Mouse (Mus musculus) left cerebral cortex, adult 8-10 months (tissue): ENCODE data around the gene Gm4952. TPM values are rescaled to one million over a fixed set of nuclear protein-coding genes. Genes with fewer than 3 reads are reported as not detected.
"Not testable (repeated sequence)": the region's sequence is repeated elsewhere in the genome, so short reads cannot be mapped to it uniquely, and the experiment has no call there.

ENCODE experiments used
- DNase-seq, 2 experiments: peaks; one replicate each; pipeline ENCODE4 v3.0.0; 2022; ENCODE audit warnings: low spot score in 2 of 2
- total RNA-seq, 4 experiments: library from RNA; stranded (reverse); gene quantifications; 2 replicates each; pipeline ENCODE4 v1.2.4; 2022

Gm4952 gene
- total RNA-seq, 4 experiments from 2014 or later: 0.14 TPM; not detected in 3

GRCm38 (mm10) chr19:12600684-12601480 lies 1.1 kb downstream of the Gm4952 start:
- no peak for DNase-seq

DNA sequence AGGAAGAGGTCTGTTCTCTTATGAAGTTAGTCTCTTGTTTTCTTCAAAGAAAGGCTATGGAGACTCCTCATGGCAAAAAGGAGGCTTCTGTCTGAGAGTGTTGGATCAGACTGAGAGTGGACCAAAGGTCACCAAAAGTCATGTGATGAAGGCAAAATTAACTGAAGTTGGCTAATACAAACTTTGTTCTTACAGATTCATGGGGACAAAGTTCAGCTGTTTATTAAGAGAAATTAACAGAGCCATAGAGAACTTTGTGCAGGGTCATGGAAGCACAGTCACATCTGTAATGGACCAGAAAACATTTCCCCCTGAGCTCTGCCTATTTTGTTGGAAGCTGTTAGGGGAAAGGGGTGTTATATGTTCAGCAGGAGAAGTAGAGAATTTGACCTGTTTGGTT lies 8.6 kb downstream of the Gm4952 start:
- no peak for DNase-seq

GRCm38 (mm10) chr19:12613646-12614045 lies 13.9 kb downstream of the Gm4952 start:
- DNase-seq: no peak

DNA sequence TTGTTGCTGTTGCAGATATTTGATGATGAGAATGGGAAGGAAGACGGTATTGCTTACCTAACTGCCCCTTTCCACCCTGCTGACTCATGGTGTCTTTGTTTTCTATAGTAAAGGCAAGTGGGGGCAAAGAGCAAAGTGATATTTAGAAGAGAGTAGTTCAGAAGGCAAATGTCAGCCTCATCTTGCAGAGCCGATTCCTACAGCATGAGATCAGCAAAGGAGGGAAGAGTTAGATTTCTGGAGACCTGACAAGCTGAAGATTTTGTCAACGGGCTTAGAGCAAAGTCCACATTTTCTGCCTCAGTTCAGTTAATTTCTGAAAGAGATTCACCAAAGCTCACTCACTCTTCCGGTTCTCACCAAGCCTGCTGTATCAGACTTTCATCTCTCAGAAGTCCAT lies 33.4 kb downstream of the Gm4952 start, which contains the start of gene Glyat:
TSS of gene Glyat (plus strand) at position 133 of the 400 bp plus-strand sequence.
- DNase-seq: no peak

- no peak for DNase-seq
These were observed 34.5 kb downstream of the Gm4952 start for GRCm38 (mm10) chr19:12634259-12634658.

DNA sequence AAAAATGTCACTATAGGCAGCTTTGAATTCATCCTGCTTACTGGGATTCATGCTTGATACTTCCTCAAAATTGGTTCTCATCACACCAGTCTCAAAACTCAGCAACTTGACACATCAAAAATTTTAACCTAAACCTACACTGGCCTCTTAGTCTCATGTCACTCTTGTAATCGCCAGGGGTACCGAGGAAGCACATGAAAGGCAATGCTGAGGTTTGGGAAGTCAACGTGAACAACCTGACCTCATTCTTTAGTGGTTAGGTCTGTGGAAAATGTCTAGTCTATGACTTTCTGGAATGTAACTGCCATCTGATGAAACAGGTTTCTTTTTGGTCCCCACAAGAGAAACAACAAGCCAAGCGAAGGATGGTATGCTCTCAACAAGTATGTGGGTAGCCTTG lies 35.2 kb downstream of the Gm4952 start:
- DNase-seq: no peak

- DNase-seq: no peak
These were observed 37.1 kb downstream of the Gm4952 start for GRCm38 (mm10) chr19:12636863-12637262.

DNA sequence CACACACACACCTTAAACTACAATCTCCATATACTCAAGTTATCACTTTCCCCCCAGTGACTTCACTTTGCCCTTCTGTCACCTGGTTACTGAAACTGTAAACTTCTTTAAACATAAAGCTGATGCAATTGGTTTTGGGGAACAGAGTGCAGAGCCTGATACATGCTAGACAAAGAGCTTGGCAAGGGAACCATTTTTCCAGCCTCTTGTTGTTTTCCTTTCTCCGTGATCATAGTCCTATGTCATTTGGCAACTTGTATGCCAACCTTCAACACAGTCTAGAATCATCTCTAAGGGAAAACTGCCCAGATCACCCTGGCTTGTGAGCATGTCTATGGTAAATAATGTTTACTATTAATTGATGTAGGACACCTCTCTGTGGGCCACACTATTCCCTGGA lies 38.3 kb downstream of the Gm4952 start:
- no peak for DNase-seq

- no peak for DNase-seq
These were observed 49.7 kb downstream of the Gm4952 start for GRCm38 (mm10) chr19:12649511-12649910.

DNA sequence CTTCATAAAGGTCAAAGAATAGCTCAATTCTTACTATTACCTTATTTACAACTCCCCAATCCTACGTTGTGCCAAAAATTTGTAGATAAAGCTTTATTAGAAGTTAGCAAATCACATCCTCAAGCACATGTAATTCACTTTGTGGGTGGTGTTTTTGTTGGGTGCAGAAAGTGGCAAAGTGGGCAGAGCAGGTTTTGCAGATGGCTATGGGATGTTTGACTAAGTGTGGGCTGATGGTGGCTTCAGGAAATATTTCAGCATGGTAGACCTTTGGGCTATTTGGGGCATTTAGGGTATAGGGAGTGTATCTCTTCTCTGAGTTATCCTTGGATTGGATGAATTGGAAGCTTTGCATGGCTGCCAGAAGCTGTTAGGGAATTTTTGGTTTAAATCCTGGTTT lies 66.4 kb downstream of the Gm4952 start:
- DNase-seq: no peak

DNA sequence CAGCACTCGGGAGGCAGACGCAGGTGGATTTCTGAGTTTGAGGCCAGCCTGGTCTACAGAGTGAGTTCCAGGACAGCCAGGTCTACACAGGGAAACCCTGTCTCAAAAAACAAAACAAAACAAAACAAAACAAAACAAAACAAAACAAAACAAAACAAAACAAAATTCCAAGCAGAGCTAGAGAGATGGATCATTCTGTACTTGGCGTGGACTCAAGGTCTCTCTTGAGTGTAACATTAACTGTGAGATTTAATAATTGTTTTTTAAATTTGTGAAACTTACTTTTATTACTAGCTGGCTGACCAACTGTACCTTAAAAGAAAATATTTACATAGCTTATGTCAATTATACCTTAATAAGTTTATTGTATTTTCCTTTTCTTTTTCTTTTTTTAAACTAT lies 68.8 kb downstream of the Gm4952 start:
- not testable (repeated sequence) for DNase-seq

- no peak for DNase-seq
These were observed 70.4 kb downstream of the Gm4952 start, which contains the start of gene Olfr1442 for GRCm38 (mm10) chr19:12670139-12670538. Olfr1442 (plus strand) TSS chr19:12670439.

- no peak for DNase-seq
These were observed 71.3 kb downstream of the Gm4952 start for GRCm38 (mm10) chr19:12671051-12671450.

DNA sequence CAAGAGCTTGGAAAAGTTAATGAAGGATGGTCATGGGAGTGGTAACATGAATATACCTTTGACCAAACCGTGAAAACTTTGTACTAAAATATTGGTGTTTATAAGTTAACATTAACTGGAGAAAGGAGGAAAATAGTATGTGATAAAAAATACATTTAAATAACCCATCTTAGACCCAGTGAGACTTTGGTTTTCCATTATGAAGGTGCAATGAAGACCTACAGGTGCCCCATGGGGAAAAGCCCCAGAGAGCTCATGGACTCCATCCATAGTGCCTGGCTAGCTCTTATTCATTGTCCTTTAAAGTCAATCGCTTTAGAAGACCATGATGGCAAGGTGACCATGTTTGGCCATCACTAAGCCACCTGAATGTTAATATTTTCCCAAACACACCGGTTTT lies 78.0 kb downstream of the Gm4952 start, which contains the start of gene Olfr1443:
TSS of gene Olfr1443 (plus strand) at position 301 of the 400 bp plus-strand sequence.
- DNase-seq: no peak

Other genes with a start within 250 kb of the Gm4952 start
- gene Olfr1440, start 212.7 kb upstream of the Gm4952 start, total RNA-seq: not detected
- gene Olfr1441, start 182.5 kb upstream of the Gm4952 start, total RNA-seq: not detected
- under 1 TPM in 1 of 4 experiments, not detected in 3; 0.09 TPM for gene Pfpl, start 172.1 kb upstream of the Gm4952 start, total RNA-seq
- gene Mpeg1, start 139.2 kb upstream of the Gm4952 start, total RNA-seq: 10 to 100 TPM in 2 of 4 experiments, 1 to 10 TPM in 2; 9.2 to 86.4 (median 32.6) TPM
- 10 to 100 TPM; 33.0 to 35.3 (median 34.1) TPM for gene Dtx4, start 98.5 kb upstream of the Gm4952 start, total RNA-seq
- 1 to 10 TPM; 1.3 to 3.1 (median 1.8) TPM for gene Fam111a, start 54.2 kb upstream of the Gm4952 start, total RNA-seq
- not detected for gene Glyat, start 33.3 kb downstream of the Gm4952 start, total RNA-seq
- not detected for gene Olfr1442, start 70.5 kb downstream of the Gm4952 start, total RNA-seq
- not detected for gene Olfr1443, start 78.1 kb downstream of the Gm4952 start, total RNA-seq
- gene Keg1, start 95.8 kb downstream of the Gm4952 start, total RNA-seq: not detected
- 1 to 10 TPM; 3.2 to 4.3 (median 3.4) TPM for gene Cntf, start 165.7 kb downstream of the Gm4952 start, total RNA-seq
- gene Zfp91, start 196.2 kb downstream of the Gm4952 start, total RNA-seq: 10 to 100 TPM; 85.2 to 96.0 (median 91.8) TPM
- gene Lpxn, start 196.2 kb downstream of the Gm4952 start, total RNA-seq: 1 to 10 TPM; 1.5 to 3.8 (median 2.1) TPM
- gene Gm5244, start 246.7 kb downstream of the Gm4952 start, total RNA-seq: not detected